Comparison of ENCODE assay signal across 10 mouse cellular contexts in genomic region chr6:128108324-128109035, GRCm38 (mm10). TPM values are rescaled to one million over a fixed set of nuclear protein-coding genes. Genes with fewer than 3 reads are reported as not detected.
A peak's percentile ranks its signal among the peaks of the same experiment; 100 is the strongest.
DNase-seq lines count a peak whose midpoint lies in the region; ATAC-seq and TF ChIP-seq lines count a peak whose summit lies in the region.
"Had no signal": no experiment of that assay in that cellular context is flagged by ENCODE, and none has a peak within 500 bp of the region (broad histone marks: within the 10 kb centered on the region; RNA-seq: fewer than 3 reads in every experiment).

No protein-coding gene starts in this region.

- peaks cover 21% of the 10 kb centered on the region for H3K4me1 ChIP-seq in hindbrain, embryonic 16.5 days (ENCODE audit: control insufficient read depth, insufficient read depth, low read depth, low read length)
- peaks cover 47% of the 10 kb centered on the region for H3K4me1 ChIP-seq in hindbrain, embryonic 13.5 days (replicated peaks)
- H3K4me1 ChIP-seq in forebrain, embryonic 11.5 days (replicated peaks; ENCODE audit: control insufficient read depth, insufficient read depth, low read length): peaks cover 8% of the 10 kb centered on the region; the same call in 1 of the 2 replicates

- CTCF ChIA-PET in Patski (lab: Charles Lee): interaction anchor here (0.7 to 2.1 kb wide), 6 partner anchors 12 to 128 kb away, joined by 3 to 8 read pairs (median 3); no protein-coding TSS in a partner anchor

- in situ Hi-C loops in Patski (cut with MboI; ENCODE audit: low pct_unique_long_range_greater_than_20kb): no loop called here

- H3K27ac ChIP-seq in hindbrain, embryonic 16.5 days (ENCODE audit: low read depth, low read length): no peak overlapping the region
- no peak overlapping the region for H3K27ac ChIP-seq in hindbrain, embryonic 13.5 days
- no peak overlapping the region for H3K27ac ChIP-seq in forebrain, embryonic 11.5 days (ENCODE audit: low read depth, low read length)
- H3K27ac ChIP-seq: limb, embryonic 13.5 days had no signal

- no peaks in the 10 kb centered on the region for H3K9me3 ChIP-seq in hindbrain, embryonic 16.5 days (ENCODE audit: control insufficient read depth, low read length)
- H3K9me3 ChIP-seq in hindbrain, embryonic 13.5 days: no peaks in the 10 kb centered on the region
- H3K9me3 ChIP-seq in forebrain, embryonic 11.5 days (ENCODE audit: control insufficient read depth, low read length): no peaks in the 10 kb centered on the region
- H3K9me3 ChIP-seq: limb, embryonic 13.5 days had no signal

- no peaks in the 10 kb centered on the region for H3K27me3 ChIP-seq in hindbrain, embryonic 16.5 days (replicated peaks; ENCODE audit: control insufficient read depth, insufficient read depth, low read length)
- H3K27me3 ChIP-seq in hindbrain, embryonic 13.5 days: no peaks in the 10 kb centered on the region
- H3K27me3 ChIP-seq in Patski: no peaks in the 10 kb centered on the region
- H3K27me3 ChIP-seq in forebrain, embryonic 11.5 days (ENCODE audit: control insufficient read depth, insufficient read depth, low read length): no peaks in the 10 kb centered on the region
- H3K27me3 ChIP-seq: limb, embryonic 13.5 days had no signal

- peak; percentile 45; the same call in 1 of the 2 replicates for ATAC-seq in hindbrain, embryonic 16.5 days
- ATAC-seq in hindbrain, embryonic 13.5 days (ENCODE audit: low FRiP score): no peak
- peak; percentile 80 for ATAC-seq in Patski
- no peak for ATAC-seq in forebrain, embryonic 11.5 days (replicated peaks; ENCODE audit: low FRiP score)
- no peak for ATAC-seq in CD4-positive, CD25-positive, alpha-beta regulatory T cell, adult 4 months

- H3K36me3 ChIP-seq in hindbrain, embryonic 16.5 days (ENCODE audit: control insufficient read depth, insufficient read depth, low read length): no peaks in the 10 kb centered on the region
- no peaks in the 10 kb centered on the region for H3K36me3 ChIP-seq in hindbrain, embryonic 13.5 days
- H3K36me3 ChIP-seq in forebrain, embryonic 11.5 days (ENCODE audit: control insufficient read depth, insufficient read depth, low read length): no peaks in the 10 kb centered on the region
- H3K36me3 ChIP-seq: limb, embryonic 13.5 days had no signal

- H3K4me2 ChIP-seq in hindbrain, embryonic 16.5 days (ENCODE audit: low read length): no peak overlapping the region
- no peak overlapping the region for H3K4me2 ChIP-seq in hindbrain, embryonic 13.5 days
- H3K4me2 ChIP-seq in forebrain, embryonic 11.5 days (ENCODE audit: low read depth, low read length, severe bottlenecking): no peak overlapping the region
- H3K4me2 ChIP-seq: limb, embryonic 13.5 days had no signal

- no peak for TF ChIP-seq CTCF in Patski (IDR thresholded peaks at IDR 0.05)

- WGBS in hindbrain, embryonic 16.5 days: 81% methylated on average over 7 of the region's 7 CpGs
- 81% methylated on average over 7 of the region's 7 CpGs for WGBS in hindbrain, embryonic 13.5 days
- WGBS in forebrain, embryonic 11.5 days: 80% methylated on average over 7 of the region's 7 CpGs

- no peak overlapping the region for H3K9ac ChIP-seq in hindbrain, embryonic 16.5 days (ENCODE audit: low read depth, low read length)
- no peak overlapping the region for H3K9ac ChIP-seq in hindbrain, embryonic 13.5 days
- H3K9ac ChIP-seq in forebrain, embryonic 11.5 days (ENCODE audit: low read length): no peak overlapping the region
- H3K9ac ChIP-seq: limb, embryonic 13.5 days had no signal

- no peak overlapping the region for H3K4me3 ChIP-seq in hindbrain, embryonic 16.5 days (ENCODE audit: low read length)
- no peak overlapping the region for H3K4me3 ChIP-seq in hindbrain, embryonic 13.5 days
- no peak overlapping the region for H3K4me3 ChIP-seq in forebrain, embryonic 11.5 days (ENCODE audit: low read depth, low read length)
- H3K4me3 ChIP-seq: limb, embryonic 13.5 days had no signal

- DNase-seq in Patski (ENCODE audit: low read depth, low spot score): peak; percentile 57
- peak; percentile 84 to 88 for DNase-seq in cerebellum, postnatal 10 days
- peak; percentile 83 to 93 for DNase-seq in kidney, postnatal 25 days
- DNase-seq in left cerebral cortex, adult 9 months (ENCODE audit: low spot score in 2 of 2): no peak
- DNase-seq in forebrain, embryonic 11.5 days (ENCODE audit: low spot score): no peak
- DNase-seq: gastrocnemius, postnatal 14 days had no signal

- POLR2A ChIA-PET in Patski (lab: Charles Lee): interaction anchor here (1.3 kb wide), 1 partner anchor 14 kb away, joined by 3 read pairs; no protein-coding TSS in a partner anchor

RNA-seq across cellular contexts. Expression of gene Tspan9, which starts 34.9 kb away (rescaled TPM):
- 62.6 and 66.8 TPM in 2 replicates for polyA plus RNA-seq in hindbrain, embryonic 16.5 days (2015; fragmentation: Nextera tagmentation; extraction: Ambion mirVana)
- polyA plus RNA-seq in hindbrain, embryonic 13.5 days (2015; fragmentation: Nextera tagmentation; extraction: Ambion mirVana): 32.7 and 35.8 TPM in 2 replicates
- polyA plus RNA-seq in Patski (2021): 135 TPM
- polyA plus RNA-seq in forebrain, embryonic 11.5 days (2014; fragmentation: Nextera tagmentation; extraction: Ambion mirVana): 34.2 and 39.6 TPM in 2 replicates
- polyA plus RNA-seq in CD4-positive, CD25-positive, alpha-beta regulatory T cell, adult 4 months (2017; shearing (Covaris generic)): under 1 TPM; 0.41 to 0.44 TPM

Comparison
In these comparisons a context has a peak if more than half of its experiments do, and no peak if none do; other contexts are left out.
1. ATAC-seq: peak in hindbrain, embryonic 16.5 days (single experiment) and Patski (single experiment); none in hindbrain, embryonic 13.5 days (single experiment), forebrain, embryonic 11.5 days (single experiment) and CD4-positive, CD25-positive, alpha-beta regulatory T cell, adult 4 months (single experiment).
2. DNase-seq: peak in Patski (single experiment), cerebellum, postnatal 10 days (2 of 2) and kidney, postnatal 25 days (2 of 2); none in left cerebral cortex, adult 9 months (0 of 2) and forebrain, embryonic 11.5 days (single experiment).
3. RNA of gene Tspan9, which starts 34.9 kb away (polyA plus RNA-seq): 135 TPM in Patski (single experiment), 62.6 to 66.8 TPM in hindbrain, embryonic 16.5 days, 34.2 to 39.6 TPM in forebrain, embryonic 11.5 days and 32.7 to 35.8 TPM in hindbrain, embryonic 13.5 days; 0.41 to 0.44 TPM in CD4-positive, CD25-positive, alpha-beta regulatory T cell, adult 4 months; every median in the first group is over 10 times any median in the second.